Mouse (Mus musculus): ENCODE measurements around the gene Gpc6.

The Gpc6 gene

GRCm38 (mm10) chr14:117689848-117690247 lies 764.7 kb downstream of the Gpc6 start:
- in situ Hi-C loops (cut with MboI, MseI): no loop called here

GRCm38 (mm10) chr14:117695565-117695964 lies 770.5 kb downstream of the Gpc6 start:
- in situ Hi-C loops (cut with MboI, MseI): no loop called here

GRCm38 (mm10) chr14:117700670-117701280 lies 775.7 kb downstream of the Gpc6 start:
- in situ Hi-C loops (cut with MboI, MseI): no loop called here

GRCm38 (mm10) chr14:117708817-117709216 lies 783.7 kb downstream of the Gpc6 start:
- in situ Hi-C loops (cut with MboI, MseI): no loop called here

- in situ Hi-C loops (cut with MboI, MseI): no loop called here
Observed at GRCm38 (mm10) chr14:117710463-117710911, 785.4 kb downstream of the Gpc6 start.

- in situ Hi-C loops (cut with MboI, MseI): no loop called here
Observed at GRCm38 (mm10) chr14:117712311-117712710, 787.2 kb downstream of the Gpc6 start.

- in situ Hi-C loops (cut with MboI, MseI): no loop called here
Observed at GRCm38 (mm10) chr14:117714165-117714564, 789.0 kb downstream of the Gpc6 start.

GRCm38 (mm10) chr14:117716305-117716704 lies 791.2 kb downstream of the Gpc6 start:
- in situ Hi-C loops (cut with MboI, MseI): no loop called here

GRCm38 (mm10) chr14:117728741-117729140 lies 803.6 kb downstream of the Gpc6 start:
- in situ Hi-C loops (cut with MboI, MseI): loop anchor here in 1 of 2 experiments (5.0 kb wide), 1 partner anchor 81 kb away; no protein-coding TSS in a partner anchor

GRCm38 (mm10) chr14:117755231-117755630 lies 830.1 kb downstream of the Gpc6 start:
- in situ Hi-C loops (cut with MboI, MseI): no loop called here

GRCm38 (mm10) chr14:117756505-117756904 lies 831.4 kb downstream of the Gpc6 start:
- in situ Hi-C loops (cut with MboI, MseI): no loop called here

GRCm38 (mm10) chr14:117757790-117758358 lies 832.8 kb downstream of the Gpc6 start:
- in situ Hi-C loops (cut with MboI, MseI): no loop called here

GRCm38 (mm10) chr14:117760830-117761517 lies 835.9 kb downstream of the Gpc6 start:
- in situ Hi-C loops (cut with MboI, MseI): loop anchor here in 1 of 2 experiments (10.0 kb wide), 1 partner anchor 1806 kb away; no protein-coding TSS in a partner anchor

GRCm38 (mm10) chr14:117762934-117763333 lies 837.8 kb downstream of the Gpc6 start:
- in situ Hi-C loops (cut with MboI, MseI): loop anchor here in 1 of 2 experiments (10.0 kb wide), 1 partner anchor 1808 kb away; no protein-coding TSS in a partner anchor

GRCm38 (mm10) chr14:117767861-117768260 lies 842.7 kb downstream of the Gpc6 start:
- in situ Hi-C loops (cut with MboI, MseI): loop anchor here in 1 of 2 experiments (10.0 kb wide), 1 partner anchor 1813 kb away; no protein-coding TSS in a partner anchor

GRCm38 (mm10) chr14:117768697-117769096 lies 843.6 kb downstream of the Gpc6 start:
- in situ Hi-C loops (cut with MboI, MseI): loop anchor here in 1 of 2 experiments (10.0 kb wide), 1 partner anchor 1814 kb away; no protein-coding TSS in a partner anchor

- in situ Hi-C loops (cut with MboI, MseI): no loop called here
Observed at GRCm38 (mm10) chr14:117773373-117773772, 848.3 kb downstream of the Gpc6 start.

GRCm38 (mm10) chr14:117777866-117778500 lies 852.9 kb downstream of the Gpc6 start:
- in situ Hi-C loops (cut with MboI, MseI): no loop called here

GRCm38 (mm10) chr14:117778538-117779413 lies 853.7 kb downstream of the Gpc6 start:
- in situ Hi-C loops (cut with MboI, MseI): no loop called here

- in situ Hi-C loops (cut with MboI, MseI): no loop called here
Observed at GRCm38 (mm10) chr14:117781724-117782123, 856.6 kb downstream of the Gpc6 start.
